Mouse (Mus musculus): ENCODE data around the gene Fgfr2. TPM values are rescaled to one million over a fixed set of nuclear protein-coding genes. Genes with fewer than 3 reads are reported as not detected.

Fgfr2 gene
- polyA plus RNA-seq, 1 experiment from 2014 or later = 92.5 TPM

- H3K36me3 ChIP-seq = no peaks in the 10 kb centered on the region
- peaks cover 26% of the 10 kb centered on the region for H3K4me1 ChIP-seq (replicated peaks)
- WGBS = 8% methylated on average over 44 of the region's 44 CpGs
- H3K27ac ChIP-seq = peak within 1 kb of the TSS; percentile 88
- peaks cover 40% of the 10 kb centered on the region for H3K27me3 ChIP-seq (ENCODE audit: insufficient read depth, poor library complexity, severe bottlenecking)
- H3K9me3 ChIP-seq = no peaks in the 10 kb centered on the region
- DNase-seq (ENCODE audit: low spot score) = peak; percentile 88
- H3K4me3 ChIP-seq = peak within 1 kb of the TSS; percentile 69
Observed at GRCm38 (mm10) chr7:132610468-132611318, 512.5 kb downstream of the Fgfr2 start, which contains the start of gene Lhpp. Lhpp (plus strand) TSS chr7:132610638.

GRCm38 (mm10) chr7:132608316-132609020 lies 514.7 kb downstream of the Fgfr2 start:
- Histone ChIP-seq H3K36me3 (no peaks in the 10 kb centered on the region), H3K4me1 (replicated peaks) (peaks cover 15% of the 10 kb centered on the region), H3K9me3 (no peaks in the 10 kb centered on the region), H3K27me3 (ENCODE audit: insufficient read depth, poor library complexity, severe bottlenecking) (peaks cover 59% of the 10 kb centered on the region), H3K27ac (no peak overlapping the region), H3K4me3 (no peak overlapping the region)
- DNase-seq (ENCODE audit: low spot score) = no peak
- 95% methylated on average over 4 of the region's 4 CpGs for WGBS

GRCm38 (mm10) chr7:132605689-132606088 lies 517.5 kb downstream of the Fgfr2 start:
- peaks cover 25% of the 10 kb centered on the region for H3K4me1 ChIP-seq (replicated peaks)
- no peaks in the 10 kb centered on the region for H3K9me3 ChIP-seq
- H3K27ac ChIP-seq = no peak overlapping the region
- H3K27me3 ChIP-seq (ENCODE audit: insufficient read depth, poor library complexity, severe bottlenecking) = peaks cover 87% of the 10 kb centered on the region
- no peaks in the 10 kb centered on the region for H3K36me3 ChIP-seq
- WGBS = 58% methylated on average over 5 of the region's 5 CpGs
- no peak overlapping the region for H3K4me3 ChIP-seq
- no peak for DNase-seq (ENCODE audit: low spot score)

- H3K9me3 ChIP-seq = no peaks in the 10 kb centered on the region
- WGBS = 89% methylated on average over 4 of the region's 4 CpGs
- H3K4me3 ChIP-seq = no peak overlapping the region
- H3K27me3 ChIP-seq (ENCODE audit: insufficient read depth, poor library complexity, severe bottlenecking) = peaks cover 90% of the 10 kb centered on the region
- no peaks in the 10 kb centered on the region for H3K36me3 ChIP-seq
- no peak overlapping the region for H3K27ac ChIP-seq
- DNase-seq (ENCODE audit: low spot score) = no peak
- H3K4me1 ChIP-seq (replicated peaks) = peaks cover 26% of the 10 kb centered on the region
Observed at GRCm38 (mm10) chr7:132604720-132605119, 518.4 kb downstream of the Fgfr2 start.

GRCm38 (mm10) chr7:132600926-132601325 lies 522.2 kb downstream of the Fgfr2 start:
- Histone ChIP-seq H3K27me3 (ENCODE audit: insufficient read depth, poor library complexity, severe bottlenecking) (peaks cover 99% of the 10 kb centered on the region), H3K4me3 (peak overlapping the region; percentile 4; the same call in 1 of the 2 replicates), H3K9me3 (no peaks in the 10 kb centered on the region), H3K4me1 (replicated peaks) (peaks cover 53% of the 10 kb centered on the region), H3K36me3 (no peaks in the 10 kb centered on the region), H3K27ac (no peak overlapping the region)
- DNase-seq (ENCODE audit: low spot score) = no peak
- 3% methylated on average over 8 of the region's 8 CpGs for WGBS

- Histone ChIP-seq H3K4me1 (replicated peaks) (peaks cover 53% of the 10 kb centered on the region), H3K27ac (no peak overlapping the region), H3K9me3 (no peaks in the 10 kb centered on the region), H3K4me3 (peak overlapping the region; percentile 56), H3K36me3 (no peaks in the 10 kb centered on the region), H3K27me3 (ENCODE audit: insufficient read depth, poor library complexity, severe bottlenecking) (peaks cover 100% of the 10 kb centered on the region)
- 0% methylated on average over 9 of the region's 9 CpGs for WGBS
- DNase-seq (ENCODE audit: low spot score) = no peak
Observed at GRCm38 (mm10) chr7:132600026-132600425, 523.1 kb downstream of the Fgfr2 start.

GRCm38 (mm10) chr7:132599071-132599975 lies 523.8 kb downstream of the Fgfr2 start, which contains the start of gene Nkx1-2:
Nkx1-2 (minus strand) TSS chr7:132599637.
- H3K27me3 ChIP-seq (ENCODE audit: insufficient read depth, poor library complexity, severe bottlenecking) = peaks cover 100% of the 10 kb centered on the region
- WGBS = under 1% methylated on average over 52 of the region's 52 CpGs
- peak within 1 kb of the TSS; percentile 50; the same call in 1 of the 2 replicates for H3K27ac ChIP-seq
- peak; percentile 59 for DNase-seq (ENCODE audit: low spot score)
- H3K9me3 ChIP-seq = no peaks in the 10 kb centered on the region
- peak within 1 kb of the TSS; percentile 56 for H3K4me3 ChIP-seq
- no peaks in the 10 kb centered on the region for H3K36me3 ChIP-seq
- peaks cover 53% of the 10 kb centered on the region for H3K4me1 ChIP-seq (replicated peaks)

- peak overlapping the region; percentile 61 for H3K4me3 ChIP-seq
- H3K36me3 ChIP-seq = no peaks in the 10 kb centered on the region
- H3K9me3 ChIP-seq = no peaks in the 10 kb centered on the region
- peak overlapping the region; percentile 66; the same call in 1 of the 2 replicates for H3K27ac ChIP-seq
- H3K27me3 ChIP-seq (ENCODE audit: insufficient read depth, poor library complexity, severe bottlenecking) = peaks cover 93% of the 10 kb centered on the region
- peak; percentile 64 for DNase-seq (ENCODE audit: low spot score)
- WGBS = under 1% methylated on average over 60 of the region's 60 CpGs
- H3K4me1 ChIP-seq (replicated peaks) = peaks cover 53% of the 10 kb centered on the region
Observed at GRCm38 (mm10) chr7:132597251-132598041, 525.7 kb downstream of the Fgfr2 start.

GRCm38 (mm10) chr7:132596557-132597250 lies 526.4 kb downstream of the Fgfr2 start:
- Histone ChIP-seq H3K9me3 (no peaks in the 10 kb centered on the region), H3K4me1 (replicated peaks) (peaks cover 50% of the 10 kb centered on the region), H3K36me3 (no peaks in the 10 kb centered on the region), H3K4me3 (peak overlapping the region; percentile 61), H3K27ac (no peak overlapping the region), H3K27me3 (ENCODE audit: insufficient read depth, poor library complexity, severe bottlenecking) (peaks cover 88% of the 10 kb centered on the region)
- DNase-seq (ENCODE audit: low spot score) = peak; percentile 34
- WGBS = 9% methylated on average over 26 of the region's 26 CpGs

- 88% methylated on average over 3 of the region's 3 CpGs for WGBS
- Histone ChIP-seq H3K9me3 (no peaks in the 10 kb centered on the region), H3K27me3 (ENCODE audit: insufficient read depth, poor library complexity, severe bottlenecking) (peaks cover 79% of the 10 kb centered on the region)
Observed at GRCm38 (mm10) chr7:132595787-132596186, 527.4 kb downstream of the Fgfr2 start.

GRCm38 (mm10) chr7:132594325-132594724 lies 528.8 kb downstream of the Fgfr2 start:
- no peaks in the 10 kb centered on the region for H3K9me3 ChIP-seq
- no peak for DNase-seq (ENCODE audit: low spot score)
- no peak overlapping the region for H3K4me3 ChIP-seq
- H3K36me3 ChIP-seq = no peaks in the 10 kb centered on the region
- H3K4me1 ChIP-seq (replicated peaks) = peaks cover 26% of the 10 kb centered on the region
- H3K27me3 ChIP-seq (ENCODE audit: insufficient read depth, poor library complexity, severe bottlenecking) = peaks cover 69% of the 10 kb centered on the region
- 100% methylated on average over 2 of the region's 2 CpGs for WGBS
- no peak overlapping the region for H3K27ac ChIP-seq

More at GRCm38 (mm10) chr7:132595787-132596186, 527.4 kb downstream of the Fgfr2 start:
- H3K4me1 ChIP-seq (replicated peaks) = peaks cover 41% of the 10 kb centered on the region
- DNase-seq (ENCODE audit: low spot score) = no peak
- no peak overlapping the region for H3K27ac ChIP-seq
- no peaks in the 10 kb centered on the region for H3K36me3 ChIP-seq
- no peak overlapping the region for H3K4me3 ChIP-seq

Measured in hindbrain, embryonic 10.5 days (tissue).